In genomic region chr3:51927591-51927990, GRCm38 (mm10) we compare ENCODE assay signal across 13 mouse cellular contexts.
DNase-seq lines count a peak whose midpoint lies in the region; ATAC-seq and TF ChIP-seq lines count a peak whose summit lies in the region.
"Had no signal": no experiment of that assay in that cellular context is flagged by ENCODE, and none has a peak within 500 bp of the region (broad histone marks: within the 10 kb centered on the region; RNA-seq: fewer than 3 reads in every experiment).

No protein-coding gene starts in this region.

- TF ChIP-seq CTCF in heart, adult 2 months (IDR thresholded peaks at IDR 0.05): no peak

- TF ChIP-seq EP300 in heart, adult 2 months (IDR thresholded peaks at IDR 0.05; ENCODE audit: insufficient read depth, low read depth, low read length): no peak

- H3K79me2 ChIP-seq in heart, adult 2 months (replicated peaks; ENCODE audit: control insufficient read depth, insufficient read depth, low read length): no peaks in the 10 kb centered on the region

- H3K9ac ChIP-seq in heart, adult 2 months (ENCODE audit: low read depth, low read length): no peak overlapping the region
- no peak overlapping the region for H3K9ac ChIP-seq in embryonic facial prominence, embryonic 13.5 days
- H3K9ac ChIP-seq in neural tube, embryonic 12.5 days: no peak overlapping the region
- H3K9ac ChIP-seq: liver, embryonic 14.5 days had no signal

- H3K9me3 ChIP-seq in embryonic facial prominence, embryonic 13.5 days: no peaks in the 10 kb centered on the region
- no peaks in the 10 kb centered on the region for H3K9me3 ChIP-seq in neural tube, embryonic 12.5 days

- H3K4me1 ChIP-seq in heart, adult 2 months (ENCODE audit: control insufficient read depth, insufficient read depth, low read length): no peaks in the 10 kb centered on the region
- peaks cover 23% of the 10 kb centered on the region for H3K4me1 ChIP-seq in embryonic facial prominence, embryonic 13.5 days
- peaks cover 34% of the 10 kb centered on the region for H3K4me1 ChIP-seq in neural tube, embryonic 12.5 days

- 95% methylated on average over 7 of the region's 7 CpGs for WGBS in heart, adult 2 months
- WGBS in embryonic facial prominence, embryonic 13.5 days: 47% methylated on average over 7 of the region's 7 CpGs
- 48% methylated on average over 7 of the region's 7 CpGs for WGBS in neural tube, embryonic 12.5 days

- H3K36me3 ChIP-seq in heart, adult 2 months (ENCODE audit: control insufficient read depth, insufficient read depth, low read length): no peaks in the 10 kb centered on the region
- H3K36me3 ChIP-seq in embryonic facial prominence, embryonic 13.5 days: no peaks in the 10 kb centered on the region
- H3K36me3 ChIP-seq in neural tube, embryonic 12.5 days: no peaks in the 10 kb centered on the region

- H3K4me3 ChIP-seq in heart, adult 2 months: no peak overlapping the region
- H3K4me3 ChIP-seq in embryonic facial prominence, embryonic 13.5 days: no peak overlapping the region
- H3K4me3 ChIP-seq in neural tube, embryonic 12.5 days: no peak overlapping the region

- no peaks in the 10 kb centered on the region for H3K27me3 ChIP-seq in heart, adult 2 months (ENCODE audit: control insufficient read depth, insufficient read depth, low read length)
- H3K27me3 ChIP-seq in embryonic facial prominence, embryonic 13.5 days: no peaks in the 10 kb centered on the region
- no peaks in the 10 kb centered on the region for H3K27me3 ChIP-seq in neural tube, embryonic 12.5 days (replicated peaks)

- peak overlapping the region; percentile 28; the same call in 1 of the 2 replicates for H3K4me2 ChIP-seq in embryonic facial prominence, embryonic 13.5 days
- H3K4me2 ChIP-seq in neural tube, embryonic 12.5 days (replicated peaks): peak overlapping the region; percentile 34; the same call in 1 of the 2 replicates

- TF ChIP-seq POLR2A in heart, adult 2 months (IDR thresholded peaks at IDR 0.05; ENCODE audit: insufficient read depth, low read depth, low read length): no peak

- ATAC-seq in embryonic facial prominence, embryonic 13.5 days (ENCODE audit: insufficient number of reproducible peaks, insufficient read depth, low FRiP score, low TSS enrichment, low read depth): no peak
- peak; percentile 73 for ATAC-seq in neural tube, embryonic 12.5 days (ENCODE audit: low FRiP score, low read depth)
- ATAC-seq: inflammation-experienced regulatory T-cells, adult 6 months had no signal

- intact Hi-C loops in heart, adult 2 months (cut with DNase I): no loop called here

- peak; percentile 6 for DNase-seq in heart, adult 11 months
- DNase-seq in heart, adult 2 months: no peak
- peak; percentile 37 for DNase-seq in layer of hippocampus, adult 9-11 months
- no peak for DNase-seq in layer of hippocampus, postnatal 14 days (ENCODE audit: low spot score in 2 of 2)
- DNase-seq in lung, postnatal 14 days: no peak
- DNase-seq in testis, postnatal 14 days (ENCODE audit: low spot score): no peak
- DNase-seq: cerebellum, adult 9-10 months; kidney, postnatal 25 days; lung, postnatal 10 days had no signal

- no peak overlapping the region for H3K27ac ChIP-seq in heart, adult 2 months
- no peak overlapping the region for H3K27ac ChIP-seq in embryonic facial prominence, embryonic 13.5 days
- H3K27ac ChIP-seq in neural tube, embryonic 12.5 days: no peak overlapping the region
- H3K27ac ChIP-seq: liver, embryonic 14.5 days had no signal

Comparison
In these comparisons a context has a peak if more than half of its experiments do, and no peak if none do; other contexts are left out.
1. DNase-seq: peak in heart, adult 11 months (single experiment) and layer of hippocampus, adult 9-11 months (single experiment); none in heart, adult 2 months (0 of 2), layer of hippocampus, postnatal 14 days (0 of 2), lung, postnatal 14 days (single experiment) and testis, postnatal 14 days (single experiment).